Mouse (Mus musculus) stomach, embryonic 14.5 days (tissue): Measurements from ENCODE around the gene Btbd2. TPM values are rescaled to one million over a fixed set of nuclear protein-coding genes. Genes with fewer than 3 reads are reported as not detected.

Experiments used
- ATAC-seq: fragments of 200-750 bp; cut with Nextera tagmentation; 2 replicates; pipeline ENCODE4 v1.8.0; 2017; ENCODE audit warnings: low read depth, moderate TSS enrichment; ENCODE audit not compliant: insufficient number of reproducible peaks, insufficient read depth, low FRiP score
- H3K27ac ChIP-seq: fragments of 300-500 bp; sonication (generic); 2 replicates; pipeline ENCODE4 v1.5.1; 2014; ENCODE audit warnings: mild to moderate bottlenecking, low read length, moderate library complexity, mixed read lengths
- H3K27me3 ChIP-seq: fragments of 300-500 bp; sonication (generic); 2 replicates; pipeline ENCODE4 v1.6.1; 2014; ENCODE audit warnings: low read length, control low read depth, mixed read lengths; ENCODE audit not compliant: control insufficient read depth, insufficient read depth
- H3K36me3 ChIP-seq: fragments of 300-500 bp; sonication (generic); 2 replicates; pipeline ENCODE4 v1.6.1; 2014; ENCODE audit warnings: mild to moderate bottlenecking, control low read depth, low read length, moderate library complexity, mixed read lengths; ENCODE audit not compliant: control insufficient read depth, insufficient read depth
- H3K4me1 ChIP-seq: fragments of 300-500 bp; sonication (generic); 2 replicates; pipeline ENCODE4 v1.6.1; 2014; ENCODE audit warnings: low read length, control low read depth, mixed read lengths; ENCODE audit not compliant: control insufficient read depth, insufficient read depth
- H3K4me2 ChIP-seq: fragments of 300-500 bp; sonication (generic); replicated peaks from 2 replicates; pipeline ENCODE4 v1.6.1; 2014; ENCODE audit warnings: low read depth, low read length, control low read depth
- H3K4me3 ChIP-seq: fragments of 300-500 bp; sonication (generic); 2 replicates; pipeline ENCODE4 v1.5.1; 2014; ENCODE audit warnings: low read depth, low read length, control low read depth
- H3K9ac ChIP-seq: fragments of 300-500 bp; sonication (generic); replicated peaks from 2 replicates; pipeline ENCODE4 v1.6.1; 2014; ENCODE audit warnings: low read depth, mild to moderate bottlenecking, control low read depth, low read length, moderate library complexity, mixed read lengths
- H3K9me3 ChIP-seq: fragments of 300-500 bp; sonication (generic); 2 replicates; pipeline ENCODE4 v1.6.1; 2016; ENCODE audit warnings: low read depth, low read length, control low read depth; ENCODE audit not compliant: control insufficient read depth
- WGBS: fragments of 180-500 bp; shearing (Covaris S2); extraction: QIAGEN DNeasy Blood & Tissue Kit; methylation state at CpG from one replicate; pipeline ENCODE4 v1.1.7; 2014; 5-methylcytosine and 5-hydroxymethylcytosine counted together
- polyA plus RNA-seq: library from polyadenylated mRNA; unstranded; fragments of >200 nt; fragmentation: Nextera tagmentation; extraction: Ambion mirVana; gene quantifications from 2 replicates; pipeline ENCODE4 v1.2.1, GENCODE M21; 2014

Btbd2 gene
- polyA plus RNA-seq, 1 experiment from 2014 or later = 46.3 TPM

GRCm38 (mm10) chr10:80669737-80670485, 13.0 kb upstream of the Btbd2 start:
- no peaks in the 10 kb centered on the region for H3K27me3 ChIP-seq
- no peak overlapping the region for H3K9ac ChIP-seq
- H3K36me3 ChIP-seq = peaks cover 62% of the 10 kb centered on the region
- H3K4me1 ChIP-seq = peaks cover 33% of the 10 kb centered on the region
- WGBS = 98% methylated on average over 7 of the region's 7 CpGs
- no peaks in the 10 kb centered on the region for H3K9me3 ChIP-seq
- no peak overlapping the region for H3K4me2 ChIP-seq
- ATAC-seq = no peak
- no peak overlapping the region for H3K27ac ChIP-seq
- H3K4me3 ChIP-seq = no peak overlapping the region

DNA sequence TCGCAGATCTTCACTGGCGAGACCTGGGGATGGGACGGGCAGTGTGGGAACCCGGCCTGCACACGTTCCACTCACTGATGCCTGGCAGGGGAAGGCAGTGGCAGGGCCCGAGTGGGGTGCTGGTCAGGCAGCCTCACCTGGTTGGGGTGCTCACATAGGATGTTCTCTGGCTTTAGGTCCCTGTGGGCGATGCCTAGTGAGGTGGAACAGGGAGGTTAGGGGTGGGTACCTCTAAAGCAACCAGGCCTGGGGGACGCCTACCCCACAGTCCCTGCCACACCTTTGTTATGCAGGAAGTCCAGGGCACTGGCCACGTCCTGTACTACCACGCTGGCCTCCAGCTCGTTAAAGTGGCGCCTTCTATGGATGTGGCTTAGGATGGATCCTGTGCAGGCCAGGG, 12.1 kb upstream of the Btbd2 start:
- H3K9me3 ChIP-seq = no peaks in the 10 kb centered on the region
- no peak overlapping the region for H3K4me2 ChIP-seq
- no peaks in the 10 kb centered on the region for H3K27me3 ChIP-seq
- ATAC-seq = no peak
- WGBS = 89% methylated on average over 12 of the region's 12 CpGs
- H3K27ac ChIP-seq = no peak overlapping the region
- H3K9ac ChIP-seq = no peak overlapping the region
- H3K36me3 ChIP-seq = peaks cover 61% of the 10 kb centered on the region
- H3K4me3 ChIP-seq = no peak overlapping the region
- peaks cover 30% of the 10 kb centered on the region for H3K4me1 ChIP-seq

- H3K36me3 ChIP-seq = peaks cover 57% of the 10 kb centered on the region
- no peak overlapping the region for H3K27ac ChIP-seq
- 79% methylated on average over 11 of the region's 11 CpGs for WGBS
- no peaks in the 10 kb centered on the region for H3K9me3 ChIP-seq
- peaks cover 26% of the 10 kb centered on the region for H3K4me1 ChIP-seq
- H3K4me2 ChIP-seq = no peak overlapping the region
- ATAC-seq = no peak
- no peak overlapping the region for H3K4me3 ChIP-seq
- H3K9ac ChIP-seq = no peak overlapping the region
- no peaks in the 10 kb centered on the region for H3K27me3 ChIP-seq
Observed at GRCm38 (mm10) chr10:80668614-80669013, 11.7 kb upstream of the Btbd2 start.

GRCm38 (mm10) chr10:80666837-80667412, 10.1 kb upstream of the Btbd2 start:
- Histone ChIP-seq H3K4me3 (no peak overlapping the region), H3K27me3 (no peaks in the 10 kb centered on the region), H3K4me1 (peaks cover 26% of the 10 kb centered on the region), H3K9me3 (no peaks in the 10 kb centered on the region), H3K36me3 (peaks cover 55% of the 10 kb centered on the region), H3K27ac (no peak overlapping the region), H3K4me2 (no peak overlapping the region), H3K9ac (no peak overlapping the region)
- 81% methylated on average over 19 of the region's 19 CpGs for WGBS
- ATAC-seq = no peak

- Histone ChIP-seq H3K27ac (peak overlapping the region; percentile 76; the same call in 1 of the 2 replicates), H3K27me3 (no peaks in the 10 kb centered on the region)
Observed at GRCm38 (mm10) chr10:80665981-80666733, 9.3 kb upstream of the Btbd2 start.

GRCm38 (mm10) chr10:80665459-80665858, 8.6 kb upstream of the Btbd2 start:
- ATAC-seq = no peak
- Histone ChIP-seq H3K9me3 (no peaks in the 10 kb centered on the region), H3K4me2 (peak overlapping the region; percentile 3; the same call in 1 of the 2 replicates), H3K4me3 (no peak overlapping the region), H3K27me3 (no peaks in the 10 kb centered on the region), H3K27ac (peak overlapping the region; percentile 76), H3K36me3 (peaks cover 45% of the 10 kb centered on the region), H3K4me1 (peaks cover 26% of the 10 kb centered on the region), H3K9ac (no peak overlapping the region)
- 55% methylated on average over 4 of the region's 4 CpGs for WGBS

More at GRCm38 (mm10) chr10:80665981-80666733, 9.3 kb upstream of the Btbd2 start:
- Histone ChIP-seq H3K9me3 (no peaks in the 10 kb centered on the region), H3K36me3 (peaks cover 51% of the 10 kb centered on the region), H3K4me3 (no peak overlapping the region), H3K4me1 (peaks cover 26% of the 10 kb centered on the region), H3K9ac (no peak overlapping the region), H3K4me2 (no peak overlapping the region)
- no peak for ATAC-seq
- WGBS = 81% methylated on average over 10 of the region's 10 CpGs

GRCm38 (mm10) chr10:80665016-80665380, 8.1 kb upstream of the Btbd2 start:
- no peaks in the 10 kb centered on the region for H3K27me3 ChIP-seq
- no peak overlapping the region for H3K9ac ChIP-seq
- H3K4me3 ChIP-seq = no peak overlapping the region
- peak overlapping the region; percentile 28 for H3K4me2 ChIP-seq
- H3K9me3 ChIP-seq = no peaks in the 10 kb centered on the region
- H3K27ac ChIP-seq = peak overlapping the region; percentile 76
- H3K4me1 ChIP-seq = peaks cover 26% of the 10 kb centered on the region
- 12% methylated on average over 10 of the region's 10 CpGs for WGBS
- peaks cover 40% of the 10 kb centered on the region for H3K36me3 ChIP-seq
- ATAC-seq = peak; percentile 63; the same call in 1 of the 2 replicates

DNA sequence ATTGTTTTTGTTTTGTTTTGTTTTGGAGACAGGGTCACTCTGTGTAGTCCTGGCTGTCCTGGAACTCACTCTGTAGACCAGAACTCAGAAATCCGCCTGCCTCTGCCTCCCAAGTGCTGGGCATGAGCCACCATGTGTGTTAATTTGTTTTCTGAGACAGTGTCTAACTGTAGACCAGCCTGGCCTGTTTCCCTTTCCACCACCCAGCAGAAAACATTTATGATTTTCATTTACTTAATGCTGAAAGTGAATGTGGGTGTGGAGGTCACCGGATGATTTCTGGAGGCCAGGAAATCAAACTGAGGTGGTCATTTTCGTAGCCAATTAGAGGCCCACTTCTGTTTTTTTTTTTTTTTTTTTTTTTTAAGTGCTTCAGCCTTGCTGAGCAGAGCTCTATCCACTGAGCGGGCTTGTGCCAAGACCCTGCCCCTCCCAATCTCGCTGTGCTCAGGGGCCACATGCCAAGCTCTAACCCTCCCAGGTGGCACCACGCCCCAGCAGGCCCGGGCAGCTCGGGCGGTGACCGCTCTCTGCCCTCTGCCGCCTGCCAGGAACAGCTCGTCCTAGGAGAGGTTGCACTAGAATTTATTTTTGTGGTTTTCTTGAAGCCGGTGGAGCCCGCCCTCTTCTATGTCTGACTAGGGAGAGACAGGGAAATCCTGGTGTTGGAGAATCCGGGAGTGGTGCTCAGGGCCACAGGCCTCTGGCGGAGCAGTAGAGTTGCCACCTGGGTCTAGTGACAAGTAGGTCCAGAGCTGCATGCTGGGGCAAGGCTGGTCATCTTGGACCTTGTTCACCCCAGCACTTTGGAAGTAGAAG, 7.5 kb upstream of the Btbd2 start:
- WGBS = 18% methylated on average over 16 of the region's 16 CpGs
- H3K4me1 ChIP-seq = peaks cover 26% of the 10 kb centered on the region
- H3K4me2 ChIP-seq = peak overlapping the region; percentile 28

More for the DNA sequence above, 7.5 kb upstream of the Btbd2 start:
- no peaks in the 10 kb centered on the region for H3K27me3 ChIP-seq
- no peak overlapping the region for H3K9ac ChIP-seq
- peak; percentile 74 for ATAC-seq
- H3K4me3 ChIP-seq = no peak overlapping the region
- H3K36me3 ChIP-seq = peaks cover 34% of the 10 kb centered on the region
- H3K9me3 ChIP-seq = no peaks in the 10 kb centered on the region
- H3K27ac ChIP-seq = peak overlapping the region; percentile 76
